Mouse (Mus musculus) MEL (cell line): ENCODE data around the gene Acvr1b.

ENCODE experiments used
- CTCF ChIP-seq, 3 experiments: IDR thresholded peaks in 2 of 3; conservative IDR thresholded peaks in 1 of 3; 2 replicates each; pipeline ENCODE4 v1.5.1; 2011 to 2012; ENCODE audit warnings: low read length in 3 of 3, low read depth in 2 of 3, mild to moderate bottlenecking in 2 of 3, improper control_type of control experiment in 1 of 3, inconsistent platforms in 1 of 3, mixed read lengths in 1 of 3, moderate library complexity in 1 of 3; ENCODE audit not compliant: control insufficient read depth in 1 of 3, insufficient read depth in 1 of 3, poor library complexity in 1 of 3, severe bottlenecking in 1 of 3
- GATA1 ChIP-seq: IDR thresholded peaks from 2 replicates; pipeline ENCODE4 v1.6.1; 2011; ENCODE audit warnings: low read depth, low read length, improper control_type of control experiment
- JUND ChIP-seq: IDR thresholded peaks from 2 replicates; pipeline ENCODE4 v1.6.1; 2011; ENCODE audit warnings: low read depth, mild to moderate bottlenecking, improper control_type of control experiment, low read length
- MEF2A ChIP-seq: IDR thresholded peaks from 2 replicates; pipeline ENCODE4 v1.6.1; 2014; ENCODE audit warnings: low read depth, mild to moderate bottlenecking, inconsistent platforms, low read length, improper control_type of control experiment; ENCODE audit not compliant: poor library complexity, insufficient replicate concordance, severe bottlenecking; ENCODE audit errors: extremely low read depth
- NRF1 ChIP-seq: IDR thresholded peaks from 2 replicates; pipeline ENCODE4 v1.6.1; 2014; ENCODE audit warnings: low read depth, mild to moderate bottlenecking, inconsistent platforms, low read length, improper control_type of control experiment, moderate library complexity; ENCODE audit not compliant: poor library complexity, insufficient read depth, severe bottlenecking
- POLR2A ChIP-seq, 2 experiments: IDR thresholded peaks; 2 replicates each; pipeline ENCODE4 v1.6.1; 2011 to 2012; ENCODE audit warnings: low read length in 2 of 2, mild to moderate bottlenecking in 2 of 2, control low read depth in 1 of 2, improper control_type of control experiment in 1 of 2, low read depth in 1 of 2, moderate library complexity in 1 of 2; ENCODE audit not compliant: control insufficient read depth in 1 of 2, insufficient read depth in 1 of 2, poor library complexity in 1 of 2
- POLR2AphosphoS5 ChIP-seq: IDR thresholded peaks from 2 replicates; pipeline ENCODE4 v1.6.1; 2012; ENCODE audit warnings: low read depth, borderline replicate concordance, mild to moderate bottlenecking, inconsistent platforms, low read length, moderate library complexity, mixed read lengths
- RCOR1 ChIP-seq: IDR thresholded peaks from 2 replicates; pipeline ENCODE4 v1.6.1; 2012; ENCODE audit warnings: low read depth, mild to moderate bottlenecking, inconsistent platforms, low read length, improper control_type of control experiment
- USF1 ChIP-seq: IDR thresholded peaks from 2 replicates; pipeline ENCODE4 v1.6.1; 2014; ENCODE audit warnings: low read depth, mild to moderate bottlenecking, inconsistent platforms, low read length, improper control_type of control experiment, moderate library complexity
- USF2 ChIP-seq, 2 experiments: IDR thresholded peaks; 2 replicates each; pipeline ENCODE4 v1.6.1; 2011 to 2012; ENCODE audit warnings: improper control_type of control experiment in 2 of 2, low read length in 2 of 2, borderline replicate concordance in 1 of 2, inconsistent platforms in 1 of 2, low read depth in 1 of 2, mild to moderate bottlenecking in 1 of 2; ENCODE audit not compliant: insufficient read depth in 1 of 2
- ZC3H11A ChIP-seq: IDR thresholded peaks from 2 replicates; pipeline ENCODE4 v1.6.1; 2012; ENCODE audit warnings: low read depth, mild to moderate bottlenecking, inconsistent platforms, low read length, improper control_type of control experiment

DNA sequence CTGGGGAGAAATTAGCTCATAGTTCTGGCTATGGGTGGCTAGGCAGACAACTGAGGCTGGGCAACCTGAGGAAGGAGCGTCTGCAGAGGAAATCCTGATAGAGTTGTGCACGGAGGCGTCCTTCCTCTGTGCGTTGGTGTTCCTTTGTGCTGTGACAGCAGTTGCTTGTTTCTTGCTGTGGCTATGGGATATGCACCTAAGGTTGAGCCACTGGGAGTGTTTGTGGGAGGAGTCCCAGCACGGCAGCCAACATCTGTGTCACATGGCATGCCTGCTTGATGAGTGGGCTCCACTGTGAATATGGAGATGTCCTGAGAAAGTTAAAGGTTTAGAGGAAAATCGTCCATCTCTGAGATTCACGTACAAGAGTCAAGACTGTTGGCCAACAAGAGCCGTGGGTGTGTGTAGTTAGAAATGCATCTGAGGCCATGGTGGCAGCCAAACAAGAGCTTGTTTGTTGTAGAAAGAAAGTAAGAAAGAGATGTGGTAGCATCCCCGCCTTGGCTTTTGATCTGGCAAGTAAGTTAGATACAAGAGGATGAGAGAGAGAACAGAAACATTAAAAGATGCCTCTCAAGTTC is 76.4 kb downstream of the Acvr1b start:
- TF ChIP-seq NRF1: no peak
- TF ChIP-seq POLR2A (IDR thresholded peaks at IDR 0.05; ENCODE audit: control insufficient read depth in 1 of 2, insufficient read depth in 1 of 2, low read depth in 1 of 2, low read length in 2 of 2, poor library complexity in 1 of 2): no peak
- no peak for TF ChIP-seq JUND
- no peak for TF ChIP-seq CTCF (IDR thresholded peaks at IDR 0.05 in 2 of 3, conservative IDR thresholded peaks at IDR 0.05 in 1 of 3; ENCODE audit: control insufficient read depth in 1 of 3, insufficient read depth in 1 of 3, low read depth in 2 of 3, low read length in 3 of 3, poor library complexity in 1 of 3, severe bottlenecking in 1 of 3)
- no peak for TF ChIP-seq POLR2AphosphoS5
- TF ChIP-seq RCOR1: no peak
- no peak for TF ChIP-seq GATA1
- TF ChIP-seq USF2 (IDR thresholded peaks at IDR 0.05; ENCODE audit: borderline replicate concordance in 1 of 2, insufficient read depth in 1 of 2, low read depth in 1 of 2, low read length in 2 of 2): no peak
- no peak for TF ChIP-seq ZC3H11A
- no peak for TF ChIP-seq MEF2A
- TF ChIP-seq USF1: no peak
